Mouse (Mus musculus) liver (tissue): ENCODE measurements around the gene Zbtb17.

Experiments
- DNase-seq: peaks from one replicate; pipeline ENCODE4 v3.0.0-alpha.2; 2020; ENCODE audit warnings: mixed read lengths

Zbtb17 gene

DNA sequence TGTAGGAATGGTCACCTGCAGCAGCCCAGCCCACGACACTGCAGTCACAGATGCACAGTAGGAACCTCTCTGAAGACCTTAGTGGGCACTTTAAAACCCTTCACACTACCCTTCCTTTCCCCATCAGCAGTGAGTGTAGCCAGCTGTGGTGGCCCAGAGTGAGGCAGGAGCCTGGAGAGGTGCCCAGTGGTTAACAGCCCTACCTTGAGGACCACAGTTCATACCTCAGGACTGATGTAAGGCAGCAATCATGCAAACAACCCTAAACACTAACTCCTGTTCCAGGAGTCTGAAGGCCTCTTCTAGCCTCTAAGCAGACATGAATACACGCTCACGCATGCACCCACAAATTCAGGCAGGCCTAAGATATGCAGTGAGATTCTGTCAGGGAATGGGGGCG, 60.0 kb downstream of the Zbtb17 start:
- DNase-seq = no peak

DNA sequence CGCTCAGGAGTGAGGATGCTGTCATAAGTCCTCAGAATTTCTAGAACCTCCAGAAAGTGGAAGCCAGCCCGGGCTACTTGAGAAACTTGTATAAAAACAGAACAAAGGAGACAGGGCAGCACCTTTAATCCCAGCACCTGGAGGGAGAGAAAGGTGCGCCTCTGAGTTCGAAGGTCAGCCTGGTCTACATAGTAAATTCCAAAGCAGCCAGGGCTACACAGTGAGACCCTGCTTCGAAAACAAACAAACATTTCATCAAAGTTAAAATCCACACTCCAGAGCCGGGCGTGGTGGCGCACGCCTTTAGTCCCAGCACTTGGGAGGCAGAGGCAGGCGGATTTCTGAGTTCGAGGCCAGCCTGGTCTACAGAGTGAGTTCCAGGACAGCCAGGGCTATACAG, 61.4 kb downstream of the Zbtb17 start:
- DNase-seq = no peak

DNA sequence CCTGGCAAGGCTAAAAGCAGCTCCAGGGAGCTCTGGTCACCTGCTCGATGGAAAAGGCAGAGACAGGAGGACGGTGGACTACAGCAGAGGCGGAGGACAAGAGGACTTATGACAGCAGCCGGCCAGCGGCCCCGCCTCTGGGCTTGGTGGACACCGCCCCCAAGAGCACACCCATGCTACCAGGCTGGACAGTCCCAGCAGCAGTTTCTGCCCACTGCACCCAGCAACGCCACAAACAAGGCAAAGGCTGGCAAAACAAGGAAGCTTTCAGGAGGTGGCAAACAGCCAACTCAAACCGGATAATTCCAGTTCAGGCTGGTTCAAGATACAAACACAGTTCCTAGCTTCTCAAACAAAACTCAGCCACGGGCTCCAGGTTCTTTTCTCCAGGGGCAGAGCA, 61.9 kb downstream of the Zbtb17 start:
- DNase-seq = peak; percentile 34

DNA sequence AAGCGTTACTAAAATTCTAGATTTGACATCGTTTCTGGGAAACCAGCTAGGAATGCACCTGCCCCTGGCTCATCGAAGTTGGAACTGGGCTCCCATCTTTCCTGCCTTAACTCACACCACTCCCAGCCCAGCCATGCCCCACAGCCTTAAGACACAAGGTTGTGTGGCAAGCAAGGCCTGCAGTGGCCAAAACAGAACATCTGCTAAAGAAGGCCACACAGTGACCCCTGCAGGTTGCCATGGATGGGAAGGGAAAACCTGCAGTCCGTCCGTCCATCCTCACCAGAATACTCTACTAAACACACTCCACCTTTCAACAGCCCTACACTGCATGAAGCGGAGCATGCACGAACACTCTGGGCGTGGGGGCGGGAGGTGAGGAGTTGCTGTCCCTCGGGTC, 62.4 kb downstream of the Zbtb17 start:
- no peak for DNase-seq

DNA sequence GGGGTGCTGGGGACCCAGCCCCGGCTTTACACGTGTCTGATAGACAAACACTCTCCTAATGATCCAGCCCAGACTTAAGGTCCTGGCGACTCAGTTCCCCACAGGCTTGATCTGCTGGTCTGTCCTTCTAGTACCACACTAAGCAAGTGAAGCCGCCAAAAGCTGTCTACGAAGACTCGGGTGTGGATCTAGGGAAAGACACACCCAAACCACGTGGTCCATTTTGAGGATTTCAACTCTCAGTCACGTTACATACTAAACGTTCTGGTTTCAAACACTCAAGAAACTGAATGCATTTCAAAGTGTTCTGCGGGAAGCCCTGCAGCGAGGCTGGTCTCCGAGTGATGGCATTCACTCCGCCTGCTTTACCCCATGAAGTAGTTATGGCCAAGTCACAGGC, 66.0 kb downstream of the Zbtb17 start:
- DNase-seq = no peak

DNA sequence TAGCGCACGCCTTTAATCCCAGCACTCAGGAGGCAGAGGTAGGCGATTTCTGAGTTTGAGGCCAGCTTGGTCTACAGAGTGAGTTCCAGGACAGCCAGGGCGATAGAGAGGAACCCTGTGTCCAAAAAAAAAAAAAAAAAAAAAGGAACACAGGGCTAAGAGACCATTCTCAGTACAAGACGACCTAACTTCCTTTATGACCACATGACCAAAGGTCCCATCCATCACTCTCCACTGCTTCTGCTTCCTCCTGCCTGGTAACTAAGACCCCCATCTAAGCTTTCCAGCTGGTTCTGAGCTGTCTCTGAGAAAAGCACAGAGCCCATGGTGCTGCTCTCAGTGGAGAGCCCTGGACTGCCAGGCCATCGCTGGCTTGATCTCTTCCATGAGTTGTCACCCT, 67.7 kb downstream of the Zbtb17 start:
- DNase-seq = no peak

DNA sequence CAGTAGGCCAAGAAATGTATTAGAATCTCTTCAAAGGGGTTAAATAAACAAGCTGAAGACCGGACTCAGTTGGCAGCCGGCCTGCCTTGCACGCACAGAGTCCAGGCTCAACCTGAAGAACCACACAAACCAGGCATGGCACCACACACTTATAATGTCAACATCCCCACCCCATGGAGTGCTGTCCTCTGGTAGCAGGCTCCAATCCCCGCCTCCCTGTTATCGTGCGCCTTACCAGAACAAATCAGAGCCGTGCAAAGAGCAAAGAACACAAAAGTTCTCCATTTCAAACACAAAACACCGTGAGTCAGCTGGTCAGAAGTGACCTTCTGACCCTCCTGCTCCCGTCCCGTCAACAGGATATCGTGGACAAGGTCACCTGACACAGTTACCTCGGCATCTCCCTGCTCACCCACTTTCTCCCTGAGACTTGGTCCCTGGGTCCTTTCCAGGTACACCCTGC, 69.8 kb downstream of the Zbtb17 start:
- peak; percentile 43 for DNase-seq
